Mouse (Mus musculus) bone marrow, adult 2 months (tissue): ENCODE data around the gene Daxx.

ENCODE experiments used
- CTCF ChIP-seq: fragments of 200-500 bp; IDR thresholded peaks from 2 replicates; pipeline ENCODE4 v1.5.1; 2011; ENCODE audit warnings: low read length, control low read depth; ENCODE audit not compliant: control insufficient read depth, insufficient read depth
- POLR2A ChIP-seq: fragments of 200-500 bp; IDR thresholded peaks from 2 replicates; pipeline ENCODE4 v1.6.1; 2011; ENCODE audit warnings: low read depth, mild to moderate bottlenecking, control low read depth, low read length, borderline replicate concordance; ENCODE audit not compliant: control insufficient read depth

GRCm38 (mm10) chr17:33959948-33960347 lies 50.7 kb downstream of the Daxx start:
- no peak for TF ChIP-seq POLR2A
- no peak for TF ChIP-seq CTCF
